Mouse (Mus musculus) spleen, adult 2 months (tissue): ENCODE measurements around the gene Gm6592. TPM values are rescaled to one million over a fixed set of nuclear protein-coding genes. Genes with fewer than 3 reads are reported as not detected.

ENCODE experiments used
- DNase-seq, 2 experiments: peaks; one replicate each; pipeline versions ENCODE4 v3.0.0 to v3.0.0-alpha.2; 2012 to 2021; ENCODE audit warnings: low spot score in 2 of 2, low read depth in 1 of 2
- H3K27ac ChIP-seq: fragments of 200-500 bp; 2 replicates; pipeline ENCODE4 v1.5.1; 2012; ENCODE audit warnings: low read length, inconsistent platforms; ENCODE audit not compliant: insufficient read depth
- H3K27me3 ChIP-seq: fragments of 200-500 bp; 2 replicates; pipeline ENCODE4 v1.6.1; 2012; ENCODE audit warnings: mild to moderate bottlenecking, moderate library complexity, low read length, inconsistent platforms; ENCODE audit not compliant: control insufficient read depth, insufficient read depth
- H3K36me3 ChIP-seq: fragments of 200-500 bp; 2 replicates; pipeline ENCODE4 v1.6.1; 2012; ENCODE audit warnings: mild to moderate bottlenecking, low read length, inconsistent platforms; ENCODE audit not compliant: control insufficient read depth, insufficient read depth
- H3K4me1 ChIP-seq: fragments of 200-500 bp; 2 replicates; pipeline ENCODE4 v1.6.1; 2011; ENCODE audit warnings: inconsistent platforms; ENCODE audit not compliant: control insufficient read depth, insufficient read depth, insufficient read length
- H3K4me3 ChIP-seq: fragments of 200-500 bp; 2 replicates; pipeline ENCODE4 v1.5.1; 2011; ENCODE audit warnings: mild to moderate bottlenecking, inconsistent platforms; ENCODE audit not compliant: insufficient read depth, insufficient read length; ENCODE audit errors: extremely low read depth
- CTCF ChIP-seq: fragments of 200-500 bp; IDR thresholded peaks from 2 replicates; pipeline ENCODE4 v1.5.1; 2011; ENCODE audit warnings: mild to moderate bottlenecking, inconsistent platforms; ENCODE audit not compliant: insufficient read depth, insufficient read length, insufficient replicate concordance; ENCODE audit errors: extremely low read depth
- POLR2A ChIP-seq: fragments of 200-500 bp; IDR thresholded peaks from 2 replicates; pipeline ENCODE4 v1.6.1; 2011; ENCODE audit warnings: low read depth, low read length, inconsistent platforms
- WGBS: fragments of 180-500 bp; shearing (Covaris S2); methylation state at CpG from one replicate; pipeline ENCODE4 v1.1.7; 2018; 5-methylcytosine and 5-hydroxymethylcytosine counted together
- polyA plus RNA-seq: library from polyadenylated mRNA; depleted of rRNA; stranded (reverse); fragments of >200 nt; gene quantifications from 2 replicates; pipeline ENCODE4 v1.2.3, GENCODE M21; 2012; rRNA removed

Gene Gm6592
- polyA plus RNA-seq, 1 experiment = not detected

DNA sequence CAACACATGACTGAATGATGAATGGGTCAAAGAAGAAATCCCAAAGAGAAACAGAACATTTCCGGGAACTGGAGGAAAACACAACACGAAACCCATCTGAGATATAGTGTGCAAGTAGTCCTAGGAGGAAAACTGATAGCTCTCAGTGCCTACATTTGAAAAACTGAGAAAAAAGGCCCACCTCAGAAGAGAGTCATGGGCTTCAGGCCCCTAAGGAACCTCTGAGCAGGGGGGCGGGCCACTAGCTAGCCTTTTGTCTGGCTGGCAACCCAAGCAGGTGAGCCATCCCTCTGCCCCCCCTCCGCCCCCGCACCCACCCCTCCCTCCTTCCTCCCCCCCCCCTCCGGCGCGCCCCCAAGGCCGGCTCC is 48.2 kb downstream of the Gm6592 start:
- DNase-seq = no peak
- no peaks in the 10 kb centered on the region; the same call in 1 of the 2 replicates for H3K4me1 ChIP-seq
- H3K27ac ChIP-seq = no peak overlapping the region
- no peaks in the 10 kb centered on the region for H3K27me3 ChIP-seq
- H3K36me3 ChIP-seq = no peaks in the 10 kb centered on the region
- TF ChIP-seq CTCF (no peak), POLR2A (no peak)
- WGBS = 31% methylated on average over 7 of the region's 9 CpGs
- no peak overlapping the region for H3K4me3 ChIP-seq

DNA sequence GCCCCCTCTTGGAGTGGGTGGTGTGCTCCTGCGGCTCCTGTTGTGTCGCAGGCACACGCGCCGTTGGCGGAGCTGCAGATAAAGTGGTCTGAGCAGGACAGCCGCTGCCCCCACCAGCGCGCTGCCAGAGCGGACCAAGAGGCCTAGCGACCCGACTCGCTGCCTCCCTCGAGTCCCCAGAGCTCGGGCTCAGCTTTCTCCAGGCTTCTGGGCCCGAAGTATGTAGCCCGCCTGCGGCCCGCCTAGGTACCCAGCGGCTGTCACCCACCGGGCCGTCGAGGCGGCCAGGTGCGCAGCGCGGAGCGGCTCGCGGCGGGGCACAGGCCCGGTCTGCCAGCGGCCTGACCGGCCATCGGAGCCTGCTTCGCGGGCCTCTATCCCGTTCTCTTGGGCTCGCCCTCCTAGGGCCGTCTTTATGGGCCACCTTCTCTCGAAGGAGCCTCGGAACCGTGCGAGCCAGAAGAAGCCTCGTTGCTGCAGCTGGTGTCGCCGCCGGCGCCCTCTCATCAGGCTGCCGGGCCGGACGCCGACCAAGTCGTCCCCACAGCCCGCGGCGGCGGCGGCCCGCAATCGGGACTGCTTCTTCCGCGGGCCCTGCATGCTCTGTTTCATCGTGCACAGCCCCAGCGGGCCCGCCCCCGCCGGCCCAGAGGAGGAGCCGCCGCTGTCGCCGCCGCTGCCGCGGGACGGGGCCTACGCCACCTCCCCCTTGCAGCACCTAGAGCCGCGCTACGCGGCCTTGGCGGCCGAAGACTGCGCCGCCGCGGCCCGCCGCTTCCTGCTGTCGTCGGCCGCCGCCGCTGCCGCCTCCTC is 48.8 kb downstream of the Gm6592 start, which contains the start of gene B630019K06Rik:
B630019K06Rik (plus strand) TSS at position 40 of the 813 bp plus-strand sequence.
- TF ChIP-seq CTCF (no peak), POLR2A (no peak)
- Histone ChIP-seq H3K27ac (peak within 1 kb of the TSS; percentile 27), H3K27me3 (no peaks in the 10 kb centered on the region), H3K36me3 (no peaks in the 10 kb centered on the region), H3K4me3 (peak within 1 kb of the TSS; percentile 50), H3K4me1 (no peaks in the 10 kb centered on the region; the same call in 1 of the 2 replicates)
- WGBS = 33% methylated on average over 91 of the region's 95 CpGs
- DNase-seq = peak in 1 of 2 experiments; percentile 38

DNA sequence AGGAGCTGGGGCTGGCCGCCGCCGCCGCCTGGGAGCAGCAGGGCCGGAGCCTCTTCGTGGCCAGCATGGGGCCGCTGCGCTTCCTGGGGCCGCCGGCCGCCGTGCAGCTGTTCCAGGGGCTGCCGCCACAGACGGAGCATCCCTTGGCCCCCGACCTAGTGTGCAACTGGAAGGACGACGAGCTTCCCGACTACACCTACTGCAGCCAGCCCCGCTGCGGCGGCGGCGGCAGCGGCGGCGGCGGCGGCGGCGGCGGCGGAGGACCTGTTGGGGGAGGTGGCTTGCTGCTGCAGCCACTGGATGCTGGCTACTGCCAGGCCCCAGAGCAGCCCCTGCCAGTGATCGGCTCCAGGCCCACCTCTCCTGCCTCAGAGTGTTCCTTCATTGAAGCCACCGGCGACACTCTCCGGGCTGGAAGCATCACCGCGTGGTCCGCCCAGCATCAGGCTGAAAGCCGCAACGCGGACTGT is 49.4 kb downstream of the Gm6592 start:
- DNase-seq = peak in 1 of 2 experiments; percentile 2
- H3K4me3 ChIP-seq = peak overlapping the region; percentile 50; the same call in 1 of the 2 replicates
- WGBS = 35% methylated on average over 42 of the region's 42 CpGs
- H3K27ac ChIP-seq = no peak overlapping the region
- H3K4me1 ChIP-seq = no peaks in the 10 kb centered on the region; the same call in 1 of the 2 replicates
- TF ChIP-seq CTCF = no peak
- no peak for TF ChIP-seq POLR2A
- no peaks in the 10 kb centered on the region for H3K36me3 ChIP-seq
- H3K27me3 ChIP-seq = no peaks in the 10 kb centered on the region

Other genes with a start within 250 kb of the Gm6592 start
- not detected in 2 replicates for gene Ssxb8, start 153.2 kb upstream of the Gm6592 start, polyA plus RNA-seq
- gene Ssx9, start 95.6 kb upstream of the Gm6592 start, polyA plus RNA-seq = not detected in 2 replicates
- not detected in 2 replicates for gene Ssxb5, start 40.3 kb upstream of the Gm6592 start, polyA plus RNA-seq
- gene Gm5751, start 30.3 kb downstream of the Gm6592 start, polyA plus RNA-seq = not detected in 2 replicates
- gene B630019K06Rik, start 48.4 kb downstream of the Gm6592 start, polyA plus RNA-seq = 0.99 and 1.5 TPM in 2 replicates
- gene Fthl17b, start 119.0 kb downstream of the Gm6592 start, polyA plus RNA-seq = not detected in 2 replicates
- gene Fthl17c, start 132.6 kb downstream of the Gm6592 start, polyA plus RNA-seq = not detected in 2 replicates
- gene Fthl17d, start 142.8 kb downstream of the Gm6592 start, polyA plus RNA-seq = not detected in 2 replicates
- gene Fthl17e, start 189.5 kb downstream of the Gm6592 start, polyA plus RNA-seq = not detected in 2 replicates
- gene Fthl17f, start 219.0 kb downstream of the Gm6592 start, polyA plus RNA-seq = not detected in 2 replicates